Mouse (Mus musculus) monocyte, adult 2 months (primary cell): Measurements from ENCODE around the gene Plbd1.

Experiments used
- DNase-seq, 2 experiments: peaks; one replicate each; pipeline ENCODE4 v3.0.0; 2022; ENCODE audit warnings: low spot score in 2 of 2, low read depth in 1 of 2

The Plbd1 gene

GRCm38 (mm10) chr6:136653331-136653730 lies 8.4 kb downstream of the Plbd1 start:
- DNase-seq, result no peak

DNA sequence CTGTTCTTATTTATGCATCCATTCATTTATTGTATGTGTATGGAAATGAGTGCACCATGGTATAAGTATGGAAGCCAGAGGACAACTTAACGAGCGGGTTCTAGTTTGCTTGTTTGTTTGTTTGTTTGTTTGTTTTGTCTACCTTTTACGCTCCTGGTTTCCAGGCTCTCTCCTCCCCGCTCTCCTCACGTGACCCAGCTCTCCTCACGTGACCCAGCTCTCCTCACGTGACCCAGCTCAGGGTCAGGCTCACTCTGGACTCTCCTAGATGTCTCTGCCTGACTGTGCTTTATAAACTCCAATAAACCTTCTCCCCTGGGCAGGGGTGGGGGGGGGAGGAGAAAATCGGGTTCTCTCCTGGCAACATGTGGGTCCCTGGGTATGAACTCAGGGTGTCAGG lies 11.1 kb downstream of the Plbd1 start:
- DNase-seq, result no peak

- DNase-seq, result no peak
Measured at GRCm38 (mm10) chr6:136647455-136647861, 14.3 kb downstream of the Plbd1 start.

DNA sequence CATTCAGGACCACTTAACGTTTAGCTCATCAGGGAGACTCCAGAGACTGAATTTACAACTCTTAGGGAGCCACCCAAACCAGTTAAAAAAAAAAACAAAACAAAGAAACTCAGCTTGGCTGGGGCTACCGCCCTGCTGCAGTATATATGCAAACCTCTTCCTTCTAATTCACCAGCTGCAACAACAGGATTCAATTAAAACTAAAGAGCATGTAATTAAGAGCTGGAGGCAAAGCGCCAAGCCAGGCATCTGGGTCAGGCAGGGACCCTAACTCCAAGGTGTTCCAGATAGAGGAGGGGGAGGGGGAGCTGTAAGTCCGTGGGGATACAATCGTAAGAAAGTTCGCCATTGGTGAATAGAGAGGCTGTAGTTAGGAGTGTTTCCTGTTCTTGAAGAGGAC lies 15.5 kb downstream of the Plbd1 start:
- DNase-seq, result no peak

DNA sequence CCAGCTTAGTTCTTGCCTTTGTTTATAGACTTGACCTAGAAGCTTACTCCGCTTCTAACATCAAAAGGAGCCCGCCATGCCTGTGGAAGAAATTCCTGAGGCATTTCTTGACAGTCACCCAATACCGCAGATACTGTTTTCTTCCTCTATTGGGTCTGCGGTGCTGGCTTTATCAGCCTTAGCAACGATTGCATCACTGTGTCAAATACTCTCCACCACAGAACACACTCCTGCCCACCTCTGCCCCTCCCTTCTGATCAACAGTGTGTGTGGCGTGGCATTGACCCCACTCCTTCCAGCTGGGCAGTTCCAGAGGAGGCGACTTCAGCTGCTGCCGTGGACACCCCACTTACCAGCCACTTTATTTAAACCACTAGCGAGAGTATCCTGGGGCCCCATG lies 16.0 kb downstream of the Plbd1 start:
- DNase-seq, result no peak

GRCm38 (mm10) chr6:136644171-136644570 lies 17.6 kb downstream of the Plbd1 start:
- DNase-seq, result peak in 1 of 2 experiments; percentile 29

DNA sequence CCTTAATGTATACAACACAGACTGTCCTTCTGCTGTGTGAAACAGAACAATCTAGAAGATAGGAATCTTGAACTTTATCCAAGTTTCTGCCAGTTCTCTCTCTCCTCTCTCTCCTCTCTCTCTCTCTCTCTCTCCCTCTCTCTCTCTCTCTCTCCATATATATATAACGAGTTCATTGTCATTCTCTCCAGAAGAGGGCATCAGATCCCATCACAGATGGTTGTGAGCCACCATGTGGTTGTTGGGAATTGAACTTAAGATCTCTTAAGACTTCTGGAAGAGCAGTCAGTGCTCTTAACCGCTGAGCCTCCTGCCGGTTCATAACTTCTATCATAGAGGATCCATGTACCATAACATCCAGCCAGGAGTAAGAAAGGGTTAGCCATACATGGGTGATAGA lies 26.7 kb downstream of the Plbd1 start:
- DNase-seq, result no peak

DNA sequence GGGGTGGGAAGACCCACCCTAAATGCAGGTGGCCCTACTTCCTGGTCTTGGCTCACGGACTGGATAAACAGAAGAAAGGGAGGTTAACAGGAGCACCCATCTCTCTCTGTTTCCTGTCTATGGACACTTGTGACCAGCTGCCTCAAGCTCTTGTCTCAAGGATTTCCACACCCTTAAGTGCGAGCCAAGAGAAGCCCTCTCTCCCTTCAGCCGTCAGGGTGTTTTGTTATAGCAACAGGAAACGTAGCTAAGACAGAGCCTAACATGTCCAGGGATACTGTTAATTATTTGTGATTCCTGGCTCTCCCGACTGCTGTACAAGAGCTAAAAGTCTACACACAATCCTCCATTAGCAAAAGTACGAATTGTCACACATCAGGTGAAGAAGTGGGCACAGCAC lies 28.0 kb downstream of the Plbd1 start:
- no peak for DNase-seq

DNA sequence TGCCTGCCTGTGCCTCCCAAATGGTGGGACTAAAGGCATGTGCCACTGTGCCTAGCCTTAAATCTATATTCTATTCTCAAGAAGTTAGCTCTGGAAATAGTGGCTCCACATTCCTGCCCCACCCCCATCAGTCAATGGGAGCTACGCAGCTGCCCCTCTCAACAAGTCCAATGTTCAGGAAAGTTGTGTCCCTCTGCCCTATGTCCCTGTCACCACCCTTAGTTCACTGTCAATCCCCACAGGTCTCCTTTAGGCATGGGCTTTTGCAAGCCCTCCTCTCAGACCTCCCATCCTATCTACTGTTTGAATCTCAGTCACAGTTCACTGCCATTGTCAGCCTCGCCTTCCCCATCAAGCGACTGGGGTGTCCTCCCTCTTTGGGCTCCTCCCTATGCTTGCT lies 28.6 kb downstream of the Plbd1 start:
- DNase-seq, result no peak

GRCm38 (mm10) chr6:136631945-136632534 lies 29.7 kb downstream of the Plbd1 start:
- DNase-seq, result no peak

- DNase-seq, result no peak
Measured at GRCm38 (mm10) chr6:136631519-136631918, 30.2 kb downstream of the Plbd1 start.

GRCm38 (mm10) chr6:136629639-136630038 lies 32.1 kb downstream of the Plbd1 start:
- DNase-seq, result no peak

GRCm38 (mm10) chr6:136625421-136625820 lies 36.3 kb downstream of the Plbd1 start:
- DNase-seq, result no peak

DNA sequence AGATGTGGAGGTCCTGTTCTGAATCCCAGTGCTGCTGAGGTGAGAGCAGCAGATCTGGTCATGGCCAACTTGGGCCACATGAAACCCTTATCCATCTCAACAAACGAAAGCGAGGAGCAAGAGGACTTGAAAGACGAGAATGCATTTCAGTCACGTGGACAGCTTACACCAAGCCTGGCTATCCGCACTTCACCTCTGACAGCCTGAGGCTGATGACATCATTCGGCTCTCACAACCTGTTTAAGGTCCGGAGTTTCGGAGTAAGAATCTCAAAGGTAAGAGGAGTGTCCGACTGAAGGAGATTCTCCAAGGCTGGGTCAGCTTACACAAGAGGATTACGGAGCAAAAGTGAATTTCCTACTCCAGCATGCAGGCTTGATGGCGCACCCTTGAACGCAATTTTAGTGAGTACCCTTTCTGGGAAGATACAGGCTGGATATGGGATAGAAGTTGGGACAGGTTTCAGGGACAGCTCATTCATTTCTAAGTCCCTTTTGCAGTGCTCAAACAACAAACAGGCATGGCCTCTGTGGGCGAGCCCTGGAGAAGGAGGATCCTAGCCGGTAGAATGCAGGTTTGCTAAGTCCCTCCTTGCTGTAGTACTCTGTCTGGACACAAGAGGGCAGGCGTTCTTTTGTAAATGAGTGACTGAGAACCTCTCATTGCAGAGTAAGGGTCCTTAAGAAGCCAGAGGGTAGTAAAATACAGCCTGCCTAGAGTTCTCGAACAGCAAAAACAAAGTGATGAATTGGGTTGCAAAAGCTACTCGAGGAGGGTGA lies 41.2 kb downstream of the Plbd1 start:
- peak; percentile 16 to 29 for DNase-seq

- DNase-seq, result no peak
Measured at GRCm38 (mm10) chr6:136614156-136614555, 47.6 kb downstream of the Plbd1 start.

GRCm38 (mm10) chr6:136612312-136612711 lies 49.4 kb downstream of the Plbd1 start:
- no peak for DNase-seq

DNA sequence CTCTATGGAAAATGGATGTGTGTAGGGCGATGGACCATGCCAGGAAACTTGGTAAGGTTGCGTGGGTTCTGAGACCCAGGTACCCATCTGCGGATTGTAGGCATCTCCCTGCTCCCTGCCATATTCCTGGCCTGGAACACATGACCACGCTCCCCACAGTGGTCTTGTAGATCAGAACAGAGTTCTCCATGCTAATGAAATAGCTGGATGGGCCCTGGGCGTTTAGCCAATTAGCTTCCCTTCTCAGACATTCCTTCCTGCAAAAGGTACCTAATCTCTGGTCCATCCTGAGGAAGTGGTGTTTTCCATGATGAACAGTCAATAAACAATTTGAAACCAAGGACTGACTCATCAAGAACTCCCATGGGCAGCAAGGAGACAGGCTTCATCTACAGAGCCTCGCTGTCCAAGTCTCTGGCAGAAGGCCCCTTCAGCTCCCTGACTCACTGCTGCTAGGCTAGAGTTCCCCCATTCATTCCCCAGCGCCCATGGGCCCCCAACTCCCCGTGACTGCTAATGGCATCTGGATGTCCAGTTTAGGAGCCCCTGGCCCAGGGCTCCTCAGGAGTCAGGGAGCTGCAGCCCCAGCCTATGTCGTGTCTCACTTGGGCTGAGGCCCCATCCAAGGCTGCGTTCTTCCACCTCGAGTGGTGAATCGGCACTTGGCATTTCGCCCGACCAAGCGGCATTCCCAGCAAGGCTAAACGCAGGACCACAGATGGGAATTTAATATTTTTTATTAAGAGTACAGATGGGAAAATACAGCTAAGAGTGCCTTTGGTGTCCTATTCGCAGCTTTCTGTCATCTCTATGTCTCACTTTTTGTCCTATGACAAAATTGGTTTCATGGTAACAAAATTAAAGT lies 50.1 kb downstream of the Plbd1 start:
- no peak for DNase-seq

DNA sequence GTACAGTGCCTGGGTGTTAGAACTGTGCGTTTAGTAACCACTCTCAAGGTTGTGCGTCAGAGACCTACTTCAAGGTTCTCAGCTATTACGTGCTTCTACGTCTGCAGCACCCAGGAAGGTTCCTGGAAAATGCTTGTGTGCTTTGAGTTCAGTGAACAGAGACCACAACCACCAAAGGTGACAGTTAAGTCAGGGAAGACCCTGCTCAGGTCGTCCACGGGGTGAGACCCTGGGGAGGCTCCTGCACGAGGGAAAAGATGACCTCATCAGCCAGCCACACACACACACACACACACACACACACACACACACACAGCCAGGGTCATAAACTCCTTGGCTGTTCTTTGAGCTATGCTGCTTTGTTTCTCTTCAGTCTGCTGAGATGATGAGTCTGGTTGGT lies 59.1 kb downstream of the Plbd1 start:
- no peak for DNase-seq

DNA sequence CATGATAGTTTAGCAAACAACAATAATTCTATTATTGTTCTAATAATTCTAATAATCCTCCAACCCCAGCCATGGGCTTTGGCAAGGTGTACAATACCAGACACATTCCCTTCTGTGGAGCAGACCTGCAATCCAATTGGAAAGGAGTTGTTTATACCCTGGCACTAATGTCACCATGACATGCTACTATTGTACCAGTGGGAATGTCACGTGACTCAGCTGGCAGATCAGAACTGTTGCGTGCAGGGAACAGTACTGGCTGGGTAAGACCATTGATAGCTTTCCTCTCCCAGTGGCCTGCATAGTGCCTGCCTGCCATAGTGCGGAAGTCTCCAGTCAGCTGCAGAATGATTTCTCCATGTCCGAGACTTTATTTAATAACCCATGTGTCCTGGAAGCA lies 67.2 kb downstream of the Plbd1 start:
- no peak for DNase-seq

GRCm38 (mm10) chr6:136590739-136591138 lies 71.0 kb downstream of the Plbd1 start:
- DNase-seq, result no peak

DNA sequence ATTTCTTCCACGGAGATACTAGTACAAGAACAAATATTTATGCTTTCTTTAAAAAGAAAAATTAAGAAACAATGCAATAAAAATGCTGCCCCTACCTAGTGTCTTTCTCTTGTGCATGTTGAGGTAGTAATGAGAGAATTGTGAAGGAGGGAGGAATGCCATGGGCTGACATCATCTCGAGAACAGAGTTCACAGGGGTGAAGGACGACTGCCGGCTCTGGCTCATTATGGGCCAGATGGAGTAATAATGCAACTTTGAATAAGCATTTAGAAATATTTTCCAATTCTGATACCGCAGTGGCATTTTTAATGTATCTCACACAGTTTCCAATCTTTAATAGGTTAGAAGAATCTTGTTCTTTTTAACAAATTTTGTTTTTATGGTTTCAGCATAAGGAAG lies 95.7 kb downstream of the Plbd1 start:
- no peak for DNase-seq
